Mouse (Mus musculus) midbrain, embryonic 16.5 days (tissue): Measurements from ENCODE around the gene Bhlha9. TPM values are rescaled to one million over a fixed set of nuclear protein-coding genes. Genes with fewer than 3 reads are reported as not detected.
A peak's percentile ranks its signal among the peaks of the same experiment; 100 is the strongest.

Experiments used
- ATAC-seq: fragments of 200-750 bp; cut with Nextera tagmentation; 2 replicates; pipeline ENCODE4 v1.8.0; 2017; ENCODE audit warnings: moderate TSS enrichment
- H3K27ac ChIP-seq: fragments of 300-500 bp; sonication (generic); 2 replicates; pipeline ENCODE4 v1.5.1; 2014; ENCODE audit warnings: mild to moderate bottlenecking, low read length, mixed read lengths
- H3K27me3 ChIP-seq: fragments of 300-500 bp; sonication (generic); 2 replicates; pipeline ENCODE4 v1.6.1; 2014; ENCODE audit warnings: low read depth, low read length, mixed read lengths; ENCODE audit not compliant: control insufficient read depth, insufficient read depth
- H3K36me3 ChIP-seq: fragments of 300-500 bp; sonication (generic); 2 replicates; pipeline ENCODE4 v1.6.1; 2014; ENCODE audit warnings: mild to moderate bottlenecking, low read length, moderate library complexity, mixed read lengths; ENCODE audit not compliant: control insufficient read depth, insufficient read depth
- H3K4me1 ChIP-seq: fragments of 300-500 bp; sonication (generic); 2 replicates; pipeline ENCODE4 v1.6.1; 2014; ENCODE audit warnings: mild to moderate bottlenecking, low read length, mixed read lengths; ENCODE audit not compliant: control insufficient read depth, insufficient read depth
- H3K4me2 ChIP-seq: fragments of 300-500 bp; sonication (generic); 2 replicates; pipeline ENCODE4 v1.6.1; 2014; ENCODE audit warnings: mild to moderate bottlenecking, low read length, mixed read lengths
- H3K4me3 ChIP-seq: fragments of 300-500 bp; sonication (generic); 2 replicates; pipeline ENCODE4 v1.5.1; 2014; ENCODE audit warnings: low read depth, mild to moderate bottlenecking, low read length, moderate library complexity, mixed read lengths
- H3K9ac ChIP-seq: fragments of 300-500 bp; sonication (generic); 2 replicates; pipeline ENCODE4 v1.6.1; 2014; ENCODE audit warnings: low read depth, low read length, mixed read lengths
- H3K9me3 ChIP-seq: fragments of 300-500 bp; sonication (generic); replicated peaks from 2 replicates; pipeline ENCODE4 v1.6.1; 2014; ENCODE audit warnings: mild to moderate bottlenecking, low read length, mixed read lengths; ENCODE audit not compliant: control insufficient read depth, poor library complexity, severe bottlenecking
- WGBS: fragments of 180-500 bp; shearing (Covaris S2); extraction: QIAGEN DNeasy Blood & Tissue Kit; methylation state at CpG from one replicate; pipeline ENCODE4 v1.1.7; 2014; 5-methylcytosine and 5-hydroxymethylcytosine counted together
- polyA plus RNA-seq: library from polyadenylated mRNA; unstranded; fragments of >200 nt; fragmentation: Nextera tagmentation; extraction: Ambion mirVana; gene quantifications from 2 replicates; pipeline ENCODE4 v1.2.1, GENCODE M21; 2015

Bhlha9 gene
- polyA plus RNA-seq, 1 experiment from 2014 or later, result 1.9 TPM

- H3K9ac ChIP-seq, result no peak overlapping the region
- H3K4me2 ChIP-seq, result no peak overlapping the region
- H3K27me3 ChIP-seq, result no peaks in the 10 kb centered on the region
- H3K9me3 ChIP-seq, result no peaks in the 10 kb centered on the region
- no peaks in the 10 kb centered on the region for H3K4me1 ChIP-seq
- no peaks in the 10 kb centered on the region for H3K36me3 ChIP-seq
- 45% methylated on average over 3 of the region's 3 CpGs for WGBS
- no peak overlapping the region for H3K27ac ChIP-seq
- no peak for ATAC-seq
- no peak overlapping the region for H3K4me3 ChIP-seq
Measured at GRCm38 (mm10) chr11:76652838-76653334, 19.4 kb upstream of the Bhlha9 start.

GRCm38 (mm10) chr11:76655106-76655505 lies 17.2 kb upstream of the Bhlha9 start:
- Histone ChIP-seq H3K4me3 (no peak overlapping the region), H3K9me3 (no peaks in the 10 kb centered on the region), H3K27me3 (no peaks in the 10 kb centered on the region), H3K9ac (no peak overlapping the region), H3K4me2 (no peak overlapping the region), H3K4me1 (no peaks in the 10 kb centered on the region), H3K27ac (no peak overlapping the region), H3K36me3 (no peaks in the 10 kb centered on the region)
- ATAC-seq, result no peak
- 6% methylated on average over 10 of the region's 10 CpGs for WGBS

- Histone ChIP-seq H3K4me2 (no peak overlapping the region), H3K4me3 (no peak overlapping the region), H3K36me3 (no peaks in the 10 kb centered on the region), H3K4me1 (no peaks in the 10 kb centered on the region), H3K9ac (no peak overlapping the region), H3K9me3 (no peaks in the 10 kb centered on the region), H3K27me3 (no peaks in the 10 kb centered on the region), H3K27ac (no peak overlapping the region)
- 45% methylated on average over 4 of the region's 4 CpGs for WGBS
- no peak for ATAC-seq
Measured at GRCm38 (mm10) chr11:76657450-76657970, 14.8 kb upstream of the Bhlha9 start.

- Histone ChIP-seq H3K4me3 (no peak overlapping the region), H3K36me3 (no peaks in the 10 kb centered on the region), H3K4me2 (no peak overlapping the region), H3K27me3 (peaks cover 3% of the 10 kb centered on the region), H3K27ac (no peak overlapping the region), H3K9me3 (no peaks in the 10 kb centered on the region), H3K4me1 (no peaks in the 10 kb centered on the region), H3K9ac (no peak overlapping the region)
- 79% methylated on average over 14 of the region's 14 CpGs for WGBS
- ATAC-seq, result no peak
Measured at GRCm38 (mm10) chr11:76659138-76659930, 12.9 kb upstream of the Bhlha9 start.

GRCm38 (mm10) chr11:76661790-76662468 lies 10.3 kb upstream of the Bhlha9 start:
- no peak overlapping the region for H3K4me2 ChIP-seq
- H3K9me3 ChIP-seq, result no peaks in the 10 kb centered on the region
- no peak overlapping the region for H3K4me3 ChIP-seq
- no peak overlapping the region for H3K9ac ChIP-seq
- no peaks in the 10 kb centered on the region for H3K4me1 ChIP-seq
- H3K27me3 ChIP-seq, result peaks cover 7% of the 10 kb centered on the region
- no peak overlapping the region for H3K27ac ChIP-seq
- 75% methylated on average over 7 of the region's 7 CpGs for WGBS
- H3K36me3 ChIP-seq, result no peaks in the 10 kb centered on the region
- ATAC-seq, result no peak

GRCm38 (mm10) chr11:76666002-76666649 lies 6.1 kb upstream of the Bhlha9 start:
- no peak overlapping the region; the same call in 1 of the 2 replicates for H3K27ac ChIP-seq

GRCm38 (mm10) chr11:76667807-76668206 lies 4.5 kb upstream of the Bhlha9 start:
- WGBS, result 28% methylated on average over 4 of the region's 4 CpGs
- ATAC-seq, result no peak

More at GRCm38 (mm10) chr11:76666002-76666649, 6.1 kb upstream of the Bhlha9 start:
- Histone ChIP-seq H3K9ac (peak overlapping the region; percentile 71), H3K4me1 (no peaks in the 10 kb centered on the region), H3K4me2 (peak overlapping the region; percentile 77), H3K36me3 (no peaks in the 10 kb centered on the region), H3K9me3 (no peaks in the 10 kb centered on the region), H3K27me3 (peaks cover 9% of the 10 kb centered on the region), H3K4me3 (peak overlapping the region; percentile 43)
- ATAC-seq, result no peak
- 8% methylated on average over 35 of the region's 35 CpGs for WGBS

GRCm38 (mm10) chr11:76672561-76673384 lies 503 bp downstream of the Bhlha9 start:
- Histone ChIP-seq H3K27ac (no peak overlapping the region), H3K9ac (peak overlapping the region; percentile 80), H3K4me1 (peaks cover 5% of the 10 kb centered on the region), H3K36me3 (no peaks in the 10 kb centered on the region), H3K9me3 (no peaks in the 10 kb centered on the region), H3K4me3 (peak overlapping the region; percentile 44), H3K4me2 (peak overlapping the region; percentile 88), H3K27me3 (peaks cover 31% of the 10 kb centered on the region)
- peak; percentile 45; the same call in 1 of the 2 replicates for ATAC-seq
- WGBS, result 3% methylated on average over 64 of the region's 64 CpGs

More at GRCm38 (mm10) chr11:76667807-76668206, 4.5 kb upstream of the Bhlha9 start:
- H3K4me2 ChIP-seq, result no peak overlapping the region
- no peak overlapping the region for H3K9ac ChIP-seq
- no peaks in the 10 kb centered on the region for H3K9me3 ChIP-seq
- peaks cover 21% of the 10 kb centered on the region for H3K27me3 ChIP-seq
- no peaks in the 10 kb centered on the region for H3K36me3 ChIP-seq
- no peak overlapping the region for H3K4me3 ChIP-seq
- no peak overlapping the region for H3K27ac ChIP-seq
- no peaks in the 10 kb centered on the region; the same call in 1 of the 2 replicates for H3K4me1 ChIP-seq
